Mouse (Mus musculus): ENCODE results near the gene Rala.

- TF ChIP-seq POLR2A (IDR thresholded peaks at IDR 0.05; ENCODE audit: insufficient read depth, low read length) (no peak), EP300 (IDR thresholded peaks at IDR 0.05; ENCODE audit: insufficient read depth, low read depth, low read length) (no peak), CTCF (IDR thresholded peaks at IDR 0.05; ENCODE audit: low read depth, low read length) (no peak)
Observed at GRCm38 (mm10) chr13:17843336-17843735, 100.7 kb downstream of the Rala start.
